29 mouse cellular contexts compared by ENCODE assay signal in the genomic region with DNA sequence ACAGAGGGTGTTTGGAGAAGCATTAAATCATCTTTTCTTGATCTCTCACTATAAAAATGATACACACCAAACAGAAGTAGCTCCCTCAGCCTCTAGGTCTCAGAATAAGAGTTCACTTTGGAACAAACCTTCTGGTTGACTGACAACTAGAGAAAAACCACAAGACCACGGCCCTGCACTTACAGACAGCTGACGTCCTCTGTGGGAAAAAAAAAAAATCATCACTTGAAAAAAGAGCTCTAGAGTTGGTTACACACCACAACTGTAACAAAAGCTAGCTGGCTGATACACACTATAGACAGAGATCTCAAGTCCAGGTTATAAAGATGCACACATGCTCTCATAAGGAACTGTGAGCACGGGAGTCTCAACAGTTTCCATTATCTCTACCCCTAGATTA. TPM values are rescaled to one million over a fixed set of nuclear protein-coding genes. Genes with fewer than 3 reads are reported as not detected.
DNase-seq lines count a peak whose midpoint lies in the region; ATAC-seq and TF ChIP-seq lines count a peak whose summit lies in the region.
"Had no signal": no experiment of that assay in that cellular context is flagged by ENCODE, and none has a peak within 500 bp of the region (broad histone marks: within the 10 kb centered on the region; RNA-seq: fewer than 3 reads in every experiment).

No protein-coding gene starts in this region.

- TF ChIP-seq POLR2A in thymus, adult 2 months (IDR thresholded peaks at IDR 0.05; ENCODE audit: control insufficient read depth, extremely low read depth, insufficient read depth, low read length, poor library complexity): no peak

- H3K4me1 ChIP-seq in thymus, adult 2 months (replicated peaks; ENCODE audit: control insufficient read depth, insufficient read depth, low read length): peaks cover 34% of the 10 kb centered on the region
- H3K4me1 ChIP-seq in limb, embryonic 10.5 days: peaks cover 14% of the 10 kb centered on the region
- H3K4me1 ChIP-seq: midbrain, embryonic 13.5 days had no signal

- peak overlapping the region; percentile 62 for H3K27ac ChIP-seq in thymus, adult 2 months (ENCODE audit: control insufficient read depth, insufficient read depth, low read length)
- no peak overlapping the region for H3K27ac ChIP-seq in limb, embryonic 10.5 days
- H3K27ac ChIP-seq: gastrocnemius, adult 2 months; hindbrain, postnatal 0 days; kidney, postnatal 0 days; limb, embryonic 13.5 days; liver, embryonic 13.5 days; lung, embryonic 15.5 days; midbrain, embryonic 13.5 days had no signal

- H3K9me3 ChIP-seq in limb, embryonic 10.5 days (replicated peaks): no peaks in the 10 kb centered on the region
- H3K9me3 ChIP-seq: limb, embryonic 13.5 days; liver, embryonic 13.5 days; lung, embryonic 15.5 days; midbrain, embryonic 13.5 days had no signal

- 3% methylated on average over 3 of the region's 3 CpGs for WGBS in thymus, adult 2 months
- WGBS in limb, embryonic 10.5 days: 88% methylated on average over 3 of the region's 3 CpGs

- ATAC-seq in hematopoietic stem cell, adult 5-6 weeks (replicated peaks in 1 of 2; ENCODE audit: insufficient read depth in 1 of 2, low FRiP score in 2 of 2, low TSS enrichment in 1 of 2, low read depth in 1 of 2, poor library complexity in 2 of 2, severe bottlenecking in 2 of 2): peak; percentile 66 to 74
- ATAC-seq: forebrain, postnatal 0 days; hindbrain, postnatal 0 days; midbrain, embryonic 13.5 days had no signal

- H3K4me3 ChIP-seq in thymus, adult 2 months (ENCODE audit: control insufficient read depth, insufficient read depth, low read length): no peak overlapping the region
- H3K4me3 ChIP-seq in limb, embryonic 10.5 days: no peak overlapping the region
- H3K4me3 ChIP-seq: gastrocnemius, adult 2 months; limb, embryonic 13.5 days; liver, embryonic 13.5 days; lung, embryonic 15.5 days; midbrain, embryonic 13.5 days; myocyte had no signal

- H3K27me3 ChIP-seq in thymus, adult 2 months (ENCODE audit: control insufficient read depth, insufficient read depth, low read length): no peaks in the 10 kb centered on the region
- H3K27me3 ChIP-seq in limb, embryonic 10.5 days (ENCODE audit: low read depth, poor library complexity, severe bottlenecking): no peaks in the 10 kb centered on the region
- H3K27me3 ChIP-seq: limb, embryonic 13.5 days; liver, embryonic 13.5 days; lung, embryonic 15.5 days; midbrain, embryonic 13.5 days had no signal

- peak; percentile 46 for DNase-seq in thymus, adult 2 months
- no peak for DNase-seq in thymus, postnatal 36 days
- DNase-seq in CD8-positive naive resting alpha-beta T cell, adult 2 months (ENCODE audit: low read depth in 2 of 2, low spot score in 2 of 2): peak; percentile 60 to 78
- peak; percentile 60 to 77 for DNase-seq in natural killer cell, adult 2 months (ENCODE audit: low spot score in 2 of 2)
- no peak for DNase-seq in adipocyte (ENCODE audit: low spot score)
- DNase-seq in urinary bladder, postnatal 10 days (ENCODE audit: low spot score): no peak
- no peak for DNase-seq in limb, embryonic 10.5 days (ENCODE audit: low spot score)
- DNase-seq: adrenal gland, adult 8-10 months; cerebellum, postnatal 10 days; forebrain, postnatal 0 days; gastrocnemius, adult 2 months; heart, postnatal 36 days; kidney, adult 18-20 months; liver, embryonic 13.5 days had no signal

- no peaks in the 10 kb centered on the region for H3K36me3 ChIP-seq in thymus, adult 2 months (ENCODE audit: control insufficient read depth, insufficient read depth, low read length)
- no peaks in the 10 kb centered on the region for H3K36me3 ChIP-seq in limb, embryonic 10.5 days
- H3K36me3 ChIP-seq: limb, embryonic 13.5 days; lung, embryonic 15.5 days; midbrain, embryonic 13.5 days had no signal

- TF ChIP-seq CTCF in thymus, adult 2 months (IDR thresholded peaks at IDR 0.05; ENCODE audit: borderline replicate concordance, control insufficient read depth, extremely low read depth, insufficient read depth, low read length, poor library complexity): no peak

RNA-seq across cellular contexts. Expression of gene Ggta1, which starts 9.3 kb away (rescaled TPM):
- polyA plus RNA-seq in thymus, adult 2 months (2012; rRNA removed): 22.4 and 33.0 TPM in 2 replicates
- 65.5 and 86.1 TPM in 2 replicates for total RNA-seq in hematopoietic stem cell, adult 5-6 weeks (2017)
- polyA plus RNA-seq in limb, embryonic 10.5 days (2016; fragmentation: Nextera tagmentation; extraction: Ambion mirVana): 6.5 and 6.6 TPM in 2 replicates

RNA-seq across cellular contexts. Expression of gene 4930402F06Rik, which starts 56.8 kb away (rescaled TPM):
- polyA plus RNA-seq in thymus, adult 2 months (2012; rRNA removed): not detected in 2 replicates
- not detected in 2 replicates for total RNA-seq in hematopoietic stem cell, adult 5-6 weeks (2017)
- not detected in 2 replicates for polyA plus RNA-seq in limb, embryonic 10.5 days (2016; fragmentation: Nextera tagmentation; extraction: Ambion mirVana)
- total RNA-seq: adrenal gland, adult 8-10 months; forebrain, postnatal 0 days; gastrocnemius, adult 2 months; heart, postnatal 36 days; hindbrain, postnatal 0 days; layer of hippocampus, postnatal 14 days; left cerebral cortex, postnatal 10 days; neutrophil, adult 5-6 weeks had no signal
- polyA plus RNA-seq: brain, embryonic 14.5 days; C2C12; embryonic facial prominence, embryonic 14.5 days; forebrain, postnatal 0 days; gonadal fat pad, adult 2 months; heart, embryonic 14.5 days; hindbrain, postnatal 0 days; kidney, postnatal 0 days; limb, embryonic 13.5 days; liver, embryonic 13.5 days; lung, embryonic 15.5 days; midbrain, embryonic 13.5 days; myocyte had no signal

Comparison
In these comparisons a context has a peak if more than half of its experiments do, and no peak if none do; other contexts are left out.
1. DNase-seq: peak in thymus, adult 2 months (single experiment), CD8-positive naive resting alpha-beta T cell, adult 2 months (2 of 2) and natural killer cell, adult 2 months (2 of 2); none in thymus, postnatal 36 days (0 of 2), adipocyte (single experiment), urinary bladder, postnatal 10 days (single experiment) and limb, embryonic 10.5 days (single experiment).